Mouse (Mus musculus): Measurements from ENCODE around the gene Mif. TPM values are rescaled to one million over a fixed set of nuclear protein-coding genes. Genes with fewer than 3 reads are reported as not detected.

The Mif gene
- polyA plus RNA-seq (2012; fragmentation: generic; extraction: Trizol) = 1,000 to 10,000 TPM in 1 of 2 experiments, 100 to 1,000 TPM in 1; 771 to 3,948 TPM

DNA sequence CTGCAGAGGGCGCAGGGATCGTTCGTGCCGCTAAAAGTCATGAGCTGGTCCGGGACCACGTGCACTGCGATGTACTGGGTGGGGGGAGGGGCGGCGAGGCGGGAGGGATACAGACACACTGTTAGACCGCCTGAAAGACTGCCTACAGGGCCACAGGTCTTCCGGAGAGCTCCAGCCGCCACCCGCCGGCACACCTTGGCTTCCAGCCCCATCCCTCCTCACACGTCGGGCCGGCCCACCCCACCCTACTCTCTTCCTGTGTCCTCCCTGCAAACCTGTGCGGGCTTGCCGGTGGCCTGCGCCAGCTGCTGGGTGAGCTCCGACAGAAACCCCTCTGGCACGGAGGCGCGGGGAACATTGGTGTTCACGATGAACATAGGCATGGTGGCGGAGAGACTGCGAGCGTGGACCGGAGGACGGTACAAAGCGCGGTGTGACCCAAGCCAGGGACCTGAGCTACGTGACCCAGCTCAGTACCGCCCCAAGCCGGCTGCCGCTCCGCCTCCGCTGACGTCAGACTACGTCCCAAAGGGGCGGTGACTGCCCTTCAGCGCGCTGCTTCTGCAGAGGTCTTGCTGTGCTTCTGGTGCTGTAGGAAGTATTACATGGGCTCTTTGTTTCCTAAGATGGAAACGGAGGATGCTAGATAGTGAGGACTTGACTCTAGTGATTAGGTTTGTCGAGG is at the start of gene Mif:
Gene Mif, minus strand, starts transcription at position 455 of the 685 bp plus-strand sequence.

DNA sequence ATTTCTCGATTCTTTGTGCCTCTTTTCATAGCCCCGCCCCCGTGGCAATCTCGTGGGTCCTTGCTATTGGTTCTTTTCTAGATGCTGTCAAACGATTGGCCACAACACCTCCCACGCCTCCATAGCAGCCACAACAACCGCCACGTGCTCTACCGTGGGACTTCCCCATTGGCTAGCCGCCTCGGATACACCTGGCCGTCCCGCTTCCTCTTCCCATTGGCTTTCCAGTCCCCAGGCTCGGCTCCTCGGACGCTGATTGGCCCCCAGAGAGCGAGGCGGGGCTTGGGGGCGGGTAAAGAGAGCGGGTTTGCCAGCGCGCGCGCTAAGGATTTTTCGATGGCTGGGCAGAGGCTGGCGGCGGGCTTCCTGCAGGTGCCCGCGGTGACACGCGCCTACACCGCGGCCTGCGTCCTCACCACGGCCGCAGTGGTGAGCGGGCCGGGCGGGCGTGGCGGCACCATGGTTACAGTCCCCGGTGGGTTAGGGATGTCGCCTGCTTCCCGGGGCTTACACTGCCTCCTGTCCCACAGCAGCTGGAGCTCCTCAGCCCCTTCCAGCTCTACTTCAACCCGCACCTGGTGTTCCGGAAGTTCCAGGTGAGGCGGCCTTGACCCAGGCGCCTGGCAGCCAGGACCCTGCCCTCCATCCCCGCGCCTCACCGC is 33.2 kb upstream of the Mif start, which contains the start of gene Derl3:
Gene Derl3, plus strand, starts transcription at position 325 of the 662 bp plus-strand sequence.

DNA sequence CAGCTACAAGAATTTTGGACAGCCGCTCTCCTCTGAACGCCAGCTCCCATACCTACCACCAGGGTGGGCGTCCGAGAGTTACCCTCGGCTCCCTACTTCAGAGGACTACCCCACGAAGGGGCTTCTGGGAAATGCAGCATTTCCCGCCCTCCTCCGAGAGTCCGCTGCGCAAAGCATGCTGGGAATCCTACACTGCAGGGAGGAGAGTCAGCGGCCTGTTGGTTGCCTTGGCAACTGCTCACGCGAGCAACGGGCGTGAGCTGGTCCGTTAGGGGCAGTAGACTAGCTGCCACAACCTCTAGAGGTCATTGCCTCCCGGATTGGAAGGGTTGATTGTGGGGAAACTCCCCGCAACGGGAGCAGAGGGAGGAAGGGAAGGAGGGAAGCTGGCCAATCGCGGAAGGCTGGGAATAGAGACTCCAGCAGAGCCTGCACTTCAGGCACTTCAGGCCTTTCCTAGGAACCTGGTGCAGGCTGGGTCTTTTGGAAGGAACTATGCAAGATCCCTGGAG is 22.7 kb downstream of the Mif start, which contains the start of gene Gstt2:
Gene Gstt2, minus strand, starts transcription at position 177 of the 512 bp plus-strand sequence.

DNA sequence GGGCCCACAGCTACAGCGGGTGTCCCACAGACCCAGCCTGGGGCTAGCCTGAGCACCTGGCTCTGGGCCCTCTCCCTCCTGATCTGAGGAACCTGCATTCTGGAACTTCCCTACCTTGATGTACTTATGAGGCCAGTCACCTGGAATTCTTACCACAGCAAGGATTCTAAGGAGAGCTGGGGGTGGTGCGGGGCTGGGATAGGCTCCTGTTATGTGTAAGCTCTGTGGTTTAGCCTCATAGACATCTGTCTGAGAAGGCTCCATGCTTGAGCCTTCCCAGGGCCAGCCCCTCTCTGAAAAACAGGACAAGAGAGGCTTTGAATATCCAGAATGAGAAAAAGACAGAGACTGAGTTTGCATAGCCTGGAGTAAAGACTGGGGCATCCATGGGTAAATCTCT is 37.6 kb downstream of the Mif start, which contains the start of gene Gstt4:
Gene Gstt4, minus strand, starts transcription at position 101 of the 400 bp plus-strand sequence.

Other genes starting within 250 kb of the Mif start
- 1 to 10 TPM in 1 of 2 experiments, under 1 TPM in 1; 0.04 to 8.0 TPM for gene Susd2, start 216.2 kb downstream of the Mif start, polyA plus RNA-seq (2012; fragmentation: generic; extraction: Trizol)
- 10 to 100 TPM; 10.8 to 44.7 TPM for gene Cabin1, start 95.9 kb downstream of the Mif start, polyA plus RNA-seq (2012; fragmentation: generic; extraction: Trizol)
- 10 to 100 TPM; 42.5 to 79.9 TPM for gene Ddt, start 86.8 kb downstream of the Mif start, polyA plus RNA-seq (2012; fragmentation: generic; extraction: Trizol)
- not detected for gene Gm20441, start 79.3 kb downstream of the Mif start, polyA plus RNA-seq (2012; fragmentation: generic; extraction: Trizol)
- gene Gstt3, start 78.8 kb downstream of the Mif start, polyA plus RNA-seq (2012; fragmentation: generic; extraction: Trizol) = 1 to 10 TPM in 1 of 2 experiments, under 1 TPM in 1; 0.42 to 3.1 TPM
- gene Gstt1, start 61.7 kb downstream of the Mif start, polyA plus RNA-seq (2012; fragmentation: generic; extraction: Trizol) = 10 to 100 TPM in 1 of 2 experiments, 1 to 10 TPM in 1; 6.2 to 43.9 TPM
- not detected for gene Gstt4, start 37.7 kb downstream of the Mif start, polyA plus RNA-seq (2012; fragmentation: generic; extraction: Trizol)
- gene Gstt2, start 22.8 kb downstream of the Mif start, polyA plus RNA-seq (2012; fragmentation: generic; extraction: Trizol) = 1 to 10 TPM in 1 of 2 experiments, under 1 TPM in 1; 0.08 to 1.2 TPM
- gene Derl3, start 33.2 kb upstream of the Mif start, polyA plus RNA-seq (2012; fragmentation: generic; extraction: Trizol) = under 1 TPM in 1 of 2 experiments, not detected in 1; 0.45 TPM
- 100 to 1,000 TPM; 149 to 179 TPM for gene Smarcb1, start 61.4 kb upstream of the Mif start, polyA plus RNA-seq (2012; fragmentation: generic; extraction: Trizol)
- gene Chchd10, start 72.9 kb upstream of the Mif start, polyA plus RNA-seq (2012; fragmentation: generic; extraction: Trizol) = 1 to 10 TPM in 1 of 2 experiments, under 1 TPM in 1; 0.40 to 2.4 TPM
- 10 to 100 TPM; 27.3 to 82.1 TPM for gene Mmp11, start 76.3 kb upstream of the Mif start, polyA plus RNA-seq (2012; fragmentation: generic; extraction: Trizol)
- gene Gm867, start 80.4 kb upstream of the Mif start, polyA plus RNA-seq (2012; fragmentation: generic; extraction: Trizol) = not detected
- not detected for gene Vpreb3, start 82.8 kb upstream of the Mif start, polyA plus RNA-seq (2012; fragmentation: generic; extraction: Trizol)
- gene Gm5134, start 94.3 kb upstream of the Mif start, polyA plus RNA-seq (2012; fragmentation: generic; extraction: Trizol) = not detected
- gene Zfp280b, start 172.4 kb upstream of the Mif start, polyA plus RNA-seq (2012; fragmentation: generic; extraction: Trizol) = 1 to 10 TPM in 1 of 2 experiments, under 1 TPM in 1; 0.47 to 3.3 TPM

Data from C3H10T1/2 (cell line).